Mouse (Mus musculus) retina, adult 2 months (tissue): Measurements from ENCODE around the gene Tor1a.

Experiments used
- DNase-seq: peaks from one replicate; pipeline ENCODE4 v3.0.0-alpha.2; 2012; ENCODE audit warnings: low read depth, low spot score

Tor1a gene

DNA sequence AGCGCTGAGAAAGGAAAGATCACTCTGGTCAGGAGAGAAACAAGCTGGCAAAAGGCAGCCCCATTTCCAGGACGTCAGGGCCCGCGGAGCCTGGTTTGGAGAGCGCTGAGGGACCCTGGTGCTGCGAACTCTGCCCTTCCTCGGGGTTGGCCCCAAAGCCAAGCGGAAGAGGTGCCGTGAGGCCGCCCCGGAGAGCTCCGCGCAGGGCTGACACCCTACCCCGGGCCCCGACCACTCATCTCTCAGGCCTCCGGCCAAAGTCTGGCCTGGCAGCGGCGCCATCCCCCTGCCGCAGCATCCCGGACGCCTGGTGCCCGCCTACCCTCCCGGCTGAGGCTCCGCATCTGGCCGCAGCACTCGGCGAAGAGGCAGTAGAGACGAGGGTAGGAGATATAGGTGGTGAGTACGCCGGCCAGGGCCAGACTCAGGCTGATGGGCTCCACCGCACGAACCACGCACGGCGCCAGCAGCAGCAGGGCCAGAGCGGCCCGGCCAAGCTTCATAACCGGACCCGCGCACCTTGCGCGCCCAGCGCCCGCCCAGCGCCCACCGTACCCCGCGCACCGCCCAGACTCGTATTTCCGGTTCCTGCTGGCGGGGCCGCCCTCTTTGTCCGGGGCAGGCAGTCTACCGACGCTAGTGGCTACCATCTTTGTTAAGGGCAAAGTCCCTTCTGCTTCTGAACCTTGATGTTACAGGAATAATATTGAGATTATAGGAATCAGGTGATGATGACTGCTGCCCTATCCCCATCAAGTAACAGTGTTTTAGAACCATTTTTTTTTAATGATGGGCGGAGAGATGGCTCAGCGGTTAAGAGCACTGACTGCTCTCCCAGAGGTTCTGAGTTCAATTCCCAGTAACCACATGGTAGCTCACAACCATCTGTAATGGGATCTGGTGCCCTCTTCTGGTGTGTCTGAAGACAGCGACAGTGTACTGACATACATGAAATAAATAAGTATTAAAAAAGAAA lies at the start of gene Tor1a:
Gene Tor1a, minus strand, starts transcription at position 582 of the 976 bp plus-strand sequence.
- DNase-seq = peak; percentile 78

DNA sequence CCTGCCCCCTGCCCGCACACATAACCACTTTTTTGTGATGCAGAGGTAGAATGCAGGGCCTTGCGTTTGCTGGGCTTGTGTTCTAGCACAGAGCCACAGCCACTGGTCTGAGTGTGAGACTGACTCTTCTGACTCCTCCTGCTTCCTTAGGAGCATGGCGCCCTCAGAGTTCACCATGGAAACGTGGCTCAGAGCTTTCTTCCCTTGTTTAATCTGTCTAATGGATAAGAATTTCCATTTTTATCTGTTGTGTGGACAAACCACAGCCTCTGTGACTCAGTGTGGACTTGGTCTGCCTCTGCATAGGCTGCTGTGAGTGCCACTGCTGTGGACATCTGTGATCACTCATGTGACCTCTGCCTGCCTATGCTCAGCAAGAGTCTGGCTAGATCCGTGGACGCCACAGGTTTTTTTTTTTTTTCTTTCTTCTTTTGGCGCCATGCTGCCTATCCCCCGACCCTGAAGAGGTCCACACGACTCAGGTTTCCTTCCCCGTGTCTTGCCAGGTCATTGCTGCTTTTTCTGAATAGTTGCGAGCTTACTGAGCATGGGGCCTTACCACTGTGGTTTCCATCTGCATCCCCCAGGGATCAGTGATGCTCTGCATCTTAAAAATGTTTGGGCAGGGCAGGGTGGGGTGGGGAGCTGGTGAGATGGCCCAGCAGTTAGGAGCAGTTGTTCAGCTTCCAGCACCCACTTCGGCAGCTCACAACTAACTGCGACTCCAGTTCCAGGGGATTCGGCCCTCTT lies 45.8 kb upstream of the Tor1a start:
- no peak for DNase-seq

DNA sequence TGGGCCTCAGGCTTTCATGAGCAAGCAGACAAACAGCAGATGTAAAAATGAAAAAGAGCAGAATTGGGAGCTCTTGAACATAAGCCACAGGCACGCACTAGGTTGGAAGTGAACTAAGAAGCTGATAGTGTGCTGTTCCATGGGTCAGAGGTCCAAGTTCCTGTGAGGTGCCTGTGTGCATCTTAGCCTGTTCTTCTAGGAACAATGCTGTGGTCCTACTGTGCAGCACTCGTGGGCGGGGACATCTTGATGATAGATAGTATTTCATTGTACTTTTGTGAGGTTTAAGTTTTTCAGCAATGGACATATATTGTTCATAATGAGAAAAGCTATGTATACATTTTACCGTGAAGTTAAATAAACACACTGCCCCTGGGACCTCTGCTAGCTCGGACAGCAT lies 39.5 kb upstream of the Tor1a start:
- no peak for DNase-seq

DNA sequence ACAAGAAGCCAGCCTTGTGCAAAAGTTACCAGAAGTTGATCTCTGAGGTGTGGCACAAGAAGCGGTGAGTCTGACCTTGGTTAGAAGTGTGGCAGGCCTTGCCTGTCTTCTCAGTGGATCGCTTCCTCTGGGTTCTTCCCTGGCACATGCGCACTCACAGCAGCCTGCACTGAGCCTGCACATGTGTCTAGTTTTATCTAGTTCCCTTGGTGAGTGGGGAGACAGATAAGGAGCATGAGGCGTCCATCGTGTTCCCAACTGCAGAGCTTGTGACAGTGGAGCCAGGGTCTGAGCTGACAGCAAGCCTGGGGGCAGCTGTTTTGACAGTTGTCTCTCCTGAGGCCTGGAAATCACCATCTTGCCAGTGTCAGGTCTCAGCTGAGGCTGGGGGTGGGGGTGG lies 38.7 kb upstream of the Tor1a start:
- DNase-seq = no peak

DNA sequence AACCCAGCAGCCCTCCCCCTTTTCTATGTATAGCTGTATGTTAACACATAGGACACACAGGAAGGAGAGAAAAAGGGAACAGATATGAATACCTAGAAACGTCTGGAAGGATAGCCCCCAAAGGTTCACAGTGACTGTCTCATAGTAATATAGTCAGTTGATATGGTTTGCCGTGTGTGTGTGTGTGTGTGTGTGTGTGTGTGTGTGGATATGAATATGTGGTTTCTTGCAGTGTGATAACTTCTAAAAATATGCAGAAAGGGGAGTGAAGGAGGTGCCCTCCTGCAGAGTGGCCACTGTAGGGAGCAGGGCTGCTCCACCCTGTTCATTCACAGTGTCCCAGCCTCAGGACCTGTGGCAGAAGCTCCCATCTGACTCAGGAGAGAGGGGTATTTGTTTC lies 37.7 kb upstream of the Tor1a start:
- no peak for DNase-seq

DNA sequence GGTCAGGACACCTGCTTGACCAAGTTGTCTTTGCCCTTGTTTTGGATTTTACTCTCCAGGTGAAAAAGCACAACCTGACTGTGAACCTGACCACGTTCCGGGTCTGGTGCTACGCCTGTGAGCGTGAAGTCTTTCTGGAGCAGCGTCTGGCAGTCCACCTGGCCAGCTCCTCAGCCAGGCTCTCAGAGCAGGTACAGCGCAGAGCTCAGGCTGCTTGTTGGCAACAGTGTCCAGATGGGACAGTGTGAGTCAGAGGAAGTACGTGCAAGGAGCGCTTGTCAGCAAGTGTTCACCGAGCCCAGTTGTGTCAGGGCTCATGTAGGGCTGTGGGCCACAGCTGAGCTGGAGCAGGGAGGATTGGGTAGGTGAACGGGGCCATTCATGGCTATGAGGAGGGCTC lies 35.1 kb upstream of the Tor1a start:
- DNase-seq = no peak

DNA sequence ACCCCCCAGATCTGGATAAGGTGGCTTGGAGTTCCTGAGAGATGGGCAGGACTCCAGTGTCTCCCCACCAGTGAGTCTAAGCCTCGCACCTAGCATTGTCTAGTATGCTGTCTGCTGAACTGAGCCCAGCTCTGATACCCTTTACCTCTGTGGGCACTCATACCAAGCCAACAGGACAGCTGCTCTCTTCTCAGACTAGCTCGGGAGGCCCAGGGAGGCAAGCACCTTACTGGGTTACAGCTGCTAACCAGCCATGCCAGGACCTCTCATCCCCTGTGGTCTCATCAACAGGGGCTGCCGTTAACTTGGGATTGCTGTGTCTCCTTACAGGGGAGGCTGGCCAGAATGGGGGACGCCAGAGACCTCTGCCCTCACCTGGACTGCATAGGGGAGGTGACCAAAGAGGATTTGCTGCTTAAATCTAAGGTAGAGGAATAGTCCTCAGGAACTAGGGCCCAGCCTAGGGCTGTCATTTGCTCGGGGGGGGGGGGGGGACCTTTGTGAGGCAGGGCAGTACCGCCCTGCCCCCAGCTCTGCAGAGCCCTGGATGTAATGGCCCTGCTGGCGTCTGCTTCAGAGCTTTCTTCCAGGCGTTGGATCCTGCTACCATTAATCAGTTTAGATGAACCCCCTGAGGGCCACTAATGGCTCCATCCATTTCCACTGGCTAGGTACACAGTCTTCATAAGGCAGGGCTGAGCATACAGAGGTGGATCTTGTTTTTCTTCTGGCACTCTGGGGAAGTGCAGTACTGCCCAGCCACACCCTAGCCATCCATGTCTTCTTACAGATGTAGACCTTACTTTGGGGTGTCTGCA lies 30.9 kb upstream of the Tor1a start:
- no peak for DNase-seq

DNA sequence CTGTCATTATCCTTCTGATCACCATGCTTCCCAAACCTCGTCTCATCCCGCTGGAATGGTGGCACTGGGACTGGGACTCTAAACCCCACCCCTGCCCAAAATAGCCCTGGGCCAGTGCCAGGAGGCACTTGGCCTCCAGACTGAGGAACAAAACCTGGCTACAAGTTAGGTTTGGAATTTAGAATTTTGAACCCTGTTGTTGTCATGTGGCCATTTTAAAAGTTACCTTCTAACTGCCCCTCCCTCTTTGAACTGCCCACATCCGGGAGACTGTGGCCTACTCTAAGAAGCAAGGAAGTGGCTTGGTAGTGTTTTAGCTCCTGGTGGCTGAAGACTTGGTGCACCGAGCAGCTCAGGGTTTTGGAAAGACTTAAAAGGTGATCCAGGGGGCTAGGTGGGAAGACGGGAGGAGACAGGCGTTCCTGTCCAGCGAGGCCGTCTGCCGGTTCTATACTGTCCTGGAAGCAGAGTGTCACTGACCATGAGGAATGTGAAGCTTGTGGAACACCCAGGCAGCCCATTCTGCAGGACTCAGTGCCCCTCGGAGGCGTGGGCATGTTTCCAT lies 27.8 kb upstream of the Tor1a start:
- DNase-seq = no peak

DNA sequence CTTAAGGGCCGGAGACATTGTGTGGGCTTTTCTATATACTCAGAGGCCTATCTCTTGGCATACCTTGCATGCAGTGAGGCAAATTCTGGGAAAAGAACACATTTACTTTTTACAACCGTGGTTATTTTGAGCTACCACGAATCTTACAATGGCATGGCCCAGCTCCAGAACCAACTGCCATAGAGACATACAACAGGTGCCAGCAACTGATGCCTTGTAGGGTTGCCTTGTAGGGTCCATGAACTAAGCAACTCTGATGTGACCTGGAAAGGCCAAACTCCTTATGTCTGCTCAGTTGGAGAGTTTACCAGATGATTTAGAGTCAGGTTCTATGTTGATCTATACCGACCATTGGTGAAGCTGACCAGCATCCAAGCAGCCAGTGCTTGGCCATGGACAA lies 27.1 kb upstream of the Tor1a start:
- DNase-seq = no peak

DNA sequence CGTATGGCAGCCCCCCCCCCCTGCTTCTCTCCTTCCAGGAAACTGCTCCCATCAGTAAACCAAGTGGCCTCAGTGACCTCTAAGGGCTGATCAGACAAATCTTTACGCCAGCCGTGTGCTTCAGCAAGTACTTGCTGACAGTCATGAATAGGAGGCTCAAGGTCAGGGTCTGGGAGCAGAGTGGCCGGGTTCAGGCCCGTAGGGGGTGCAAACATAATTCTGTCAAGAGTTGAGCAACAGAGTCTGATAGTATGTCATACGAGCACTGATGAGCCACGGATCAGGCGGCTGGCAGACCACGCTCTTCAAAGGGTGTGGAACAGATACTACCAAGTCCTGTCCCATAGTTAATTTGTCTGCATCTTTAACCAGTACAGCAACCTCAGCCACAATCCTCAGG lies 22.5 kb upstream of the Tor1a start:
- no peak for DNase-seq

DNA sequence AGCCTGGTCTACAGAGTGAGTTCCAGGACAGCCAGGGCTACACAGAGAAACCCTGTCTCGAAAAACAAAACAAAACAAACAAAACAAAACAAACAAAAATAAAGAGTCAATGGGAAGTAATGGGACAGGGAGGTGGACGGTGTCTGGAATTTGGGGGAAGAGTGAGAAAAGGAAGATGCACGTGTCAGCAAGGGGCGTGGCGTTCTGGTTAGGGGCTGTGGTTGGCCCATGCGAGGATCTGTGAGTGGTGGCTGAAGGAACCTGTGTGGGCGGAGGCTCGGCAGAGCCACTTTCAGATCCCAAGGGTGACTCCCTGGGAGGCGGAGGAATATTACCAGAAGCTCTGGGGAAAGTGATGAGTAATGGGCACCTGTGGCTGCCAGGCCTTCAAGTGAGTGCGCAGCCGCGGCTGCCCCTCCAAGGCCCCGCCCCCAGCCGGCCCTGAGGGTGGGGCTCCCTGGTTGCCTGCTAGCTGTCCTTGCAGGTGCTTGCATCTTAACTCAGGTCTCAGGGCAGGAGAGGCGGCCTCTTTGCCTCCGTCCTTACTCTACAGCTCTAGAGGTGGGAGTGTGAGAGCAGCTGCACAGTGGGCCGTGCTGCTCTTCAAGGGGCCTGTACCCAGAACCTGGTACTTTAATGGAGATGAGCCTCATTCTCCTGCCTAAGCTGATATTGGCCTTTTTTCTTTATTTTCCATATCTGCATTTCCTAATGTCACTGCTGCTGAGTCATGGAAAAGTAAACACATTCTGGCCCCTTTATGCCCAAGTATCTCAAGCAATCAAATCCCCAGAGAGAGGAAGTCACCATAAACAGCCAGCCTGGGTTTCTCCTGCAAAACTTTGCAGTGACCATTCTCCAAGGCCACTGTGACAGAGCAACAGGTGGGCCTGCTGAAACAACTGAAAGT lies 17.6 kb upstream of the Tor1a start:
- DNase-seq = no peak

DNA sequence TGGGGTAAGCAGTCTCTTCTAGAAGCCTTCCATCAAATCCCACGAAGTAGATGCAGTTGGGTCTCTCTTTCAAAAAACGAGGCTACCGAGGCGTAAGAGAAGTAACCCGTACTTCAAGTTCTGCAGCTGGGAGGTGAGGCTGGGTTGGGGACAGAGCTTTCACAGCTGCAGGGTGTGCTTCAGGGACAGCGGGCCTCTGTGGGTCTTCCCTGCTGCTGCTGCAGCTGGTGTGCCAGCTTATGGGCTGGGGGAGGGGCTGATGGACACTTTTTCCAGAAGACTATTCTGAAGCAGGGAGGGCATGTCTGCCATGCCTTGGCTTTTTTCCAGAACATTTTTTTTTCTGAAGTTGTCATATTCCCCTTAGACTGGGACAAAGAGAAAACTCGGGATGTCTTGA lies 15.3 kb upstream of the Tor1a start:
- DNase-seq = no peak

DNA sequence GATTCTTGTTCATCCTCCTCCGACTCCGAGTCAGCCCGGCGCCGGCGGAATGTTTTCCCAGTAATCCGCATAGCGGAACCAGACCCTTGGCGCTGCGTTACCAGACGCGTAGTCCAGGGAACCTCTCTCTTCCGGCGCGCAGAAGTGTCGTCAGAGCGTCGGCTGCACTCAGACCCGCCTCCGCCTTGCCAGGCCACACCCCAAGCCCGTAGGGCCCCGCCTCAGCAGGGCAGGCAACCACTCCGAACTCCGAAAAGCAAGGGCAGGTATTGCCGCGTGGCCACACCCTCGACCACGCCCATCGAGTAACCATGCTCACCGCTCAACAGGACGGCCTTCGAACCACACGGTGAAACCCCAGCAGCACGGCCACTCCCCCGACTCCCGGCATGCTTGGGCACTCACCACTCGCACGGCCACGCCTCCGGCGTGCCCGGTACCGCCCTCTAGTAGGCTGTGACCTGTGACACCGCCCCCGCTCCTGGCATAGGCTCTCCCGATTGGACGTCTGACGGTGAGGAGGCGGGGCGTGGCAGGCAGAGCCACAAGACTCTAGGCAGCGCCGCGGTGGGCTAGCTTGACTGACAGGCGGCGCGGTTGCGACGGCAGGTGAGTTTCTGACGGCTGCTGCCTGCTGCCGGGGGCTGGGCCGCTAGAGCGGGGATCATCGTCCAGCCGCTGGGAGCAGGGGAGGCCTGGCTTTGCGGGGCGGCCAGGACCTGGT lies 14.2 kb upstream of the Tor1a start, which contains the start of the genes BC005624 and Usp20:
Gene BC005624, minus strand, starts transcription at position 412 of the 724 bp plus-strand sequence.
Gene Usp20, plus strand, starts transcription at position 490 of the 724 bp plus-strand sequence.
- DNase-seq = peak; percentile 99

DNA sequence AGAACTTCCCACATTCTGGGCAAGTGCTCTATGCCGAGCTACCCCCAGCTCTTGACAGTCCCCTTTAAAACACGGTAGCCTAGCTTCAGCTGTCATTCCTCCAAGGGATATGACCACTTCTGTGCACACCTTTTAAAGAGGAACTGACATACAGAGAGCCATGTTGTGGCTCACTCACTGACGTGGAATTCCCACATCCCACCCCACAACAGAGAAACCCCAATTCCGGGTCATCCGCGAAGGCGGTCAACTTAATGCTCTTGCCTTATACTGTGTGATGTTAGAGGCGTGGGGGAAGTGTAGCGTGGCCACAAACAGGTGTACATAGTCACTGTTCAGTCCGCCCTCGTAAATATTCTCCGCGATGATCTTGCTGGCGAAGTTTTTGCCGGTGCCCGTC lies 907 bp downstream of the Tor1a start:
- no peak for DNase-seq

DNA sequence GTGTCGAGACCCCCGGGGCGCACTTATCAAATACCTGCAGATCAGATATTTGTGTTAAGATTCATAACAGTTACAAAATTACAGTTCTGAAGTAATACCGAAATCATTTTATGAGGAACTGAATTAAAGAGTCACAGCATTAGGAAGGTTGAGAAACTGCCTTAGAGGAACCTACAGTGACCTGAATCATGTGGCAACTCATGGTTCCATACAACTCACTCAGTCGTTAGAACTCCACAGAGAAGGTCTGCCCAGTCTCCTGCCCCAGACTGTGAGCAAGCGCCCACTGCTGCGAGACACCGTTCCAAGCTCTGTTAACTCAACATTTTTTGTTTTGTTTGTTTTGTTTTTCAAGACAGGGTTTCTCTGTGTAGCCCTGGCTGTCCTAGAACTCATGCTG lies 2.1 kb downstream of the Tor1a start:
- no peak for DNase-seq

DNA sequence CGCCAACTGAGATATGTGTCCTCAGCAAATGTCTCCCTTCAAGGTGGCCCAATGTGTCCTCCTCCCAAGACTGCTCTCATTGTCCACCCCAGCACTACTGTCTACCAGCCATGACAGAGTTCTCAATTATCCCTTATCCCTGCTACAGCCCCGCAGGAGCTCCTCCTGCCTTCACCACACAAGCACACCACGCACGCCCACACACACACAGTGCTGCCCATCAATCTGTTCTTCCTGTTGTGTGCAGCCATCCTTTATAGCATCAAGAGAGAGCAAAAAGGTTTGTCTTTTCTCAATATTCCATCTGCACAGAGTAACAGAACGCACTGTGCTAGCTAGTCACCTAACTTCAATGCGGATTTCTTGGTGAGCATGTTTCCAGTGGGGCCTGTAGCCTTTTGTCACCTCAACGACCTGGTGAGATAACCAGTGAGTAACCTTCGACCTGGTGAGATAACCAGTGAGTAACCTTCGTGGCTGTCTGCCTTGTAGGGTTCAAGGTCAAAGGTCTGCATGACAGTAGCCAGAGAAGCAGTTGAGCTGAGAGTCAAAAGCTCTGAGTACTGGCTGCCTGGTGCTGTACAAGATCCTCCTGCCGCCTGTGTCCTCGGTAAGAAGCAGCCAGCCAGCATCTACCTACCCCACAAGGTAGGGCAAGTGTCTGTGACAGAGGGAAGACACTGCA lies 5.0 kb downstream of the Tor1a start:
- no peak for DNase-seq

DNA sequence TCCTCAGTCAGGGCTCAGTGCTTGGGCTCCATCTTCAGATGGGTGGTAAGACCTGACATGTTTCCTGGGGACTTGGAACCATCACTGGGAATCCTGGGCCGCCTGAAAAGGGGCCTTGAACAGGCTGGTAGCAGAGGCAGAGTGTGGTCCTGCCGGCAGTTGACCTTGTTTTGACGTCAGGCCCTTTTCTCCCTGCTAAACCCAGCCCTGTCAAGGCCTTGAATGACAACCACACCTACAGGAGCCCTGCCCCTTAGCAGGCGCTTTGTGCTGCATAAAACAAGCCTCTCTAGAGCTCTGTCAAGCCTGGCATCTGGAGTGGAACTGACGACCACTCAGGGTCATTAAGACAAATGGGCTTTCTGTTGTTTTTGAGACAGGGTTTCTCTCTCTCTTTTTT lies 7.9 kb downstream of the Tor1a start:
- no peak for DNase-seq

DNA sequence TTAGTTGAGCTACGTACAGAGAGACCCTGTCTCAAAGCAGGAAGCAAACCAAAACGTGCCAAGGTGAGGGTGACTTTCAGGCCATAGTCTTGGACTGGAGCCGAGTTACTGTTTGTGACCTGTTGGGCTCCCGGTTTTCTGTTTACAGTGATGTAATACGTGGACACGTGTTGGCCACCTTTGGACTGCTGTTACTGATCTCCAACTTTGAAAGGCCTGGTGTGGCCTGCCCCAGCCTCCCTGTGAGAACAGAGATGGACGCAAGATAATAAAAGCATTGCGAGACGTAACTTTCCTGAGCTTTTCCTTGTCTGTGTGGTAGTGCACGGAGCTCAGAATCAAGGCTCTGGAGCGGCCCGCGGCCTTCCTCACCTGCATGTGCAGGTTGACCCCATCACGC lies 9.0 kb downstream of the Tor1a start:
- DNase-seq = no peak

DNA sequence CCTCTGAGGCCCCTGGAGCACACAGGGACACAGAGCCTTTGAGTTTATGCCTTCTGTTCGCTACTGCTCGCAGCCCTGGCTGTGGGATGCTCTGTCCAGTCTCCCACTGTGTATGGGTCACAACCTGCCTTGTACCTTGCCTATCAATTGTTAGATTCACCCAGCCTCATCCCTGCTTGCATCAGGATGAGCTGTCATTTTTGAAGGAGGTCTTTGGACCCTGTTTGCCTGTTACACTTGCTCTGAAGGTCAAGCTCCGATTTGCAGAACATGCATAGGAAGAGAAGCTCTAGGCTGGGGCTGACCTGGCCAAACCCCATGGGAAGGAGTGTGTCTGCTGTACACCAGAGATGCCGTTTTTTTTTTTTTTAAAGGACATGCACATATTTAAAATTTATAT lies 10.2 kb downstream of the Tor1a start:
- DNase-seq = no peak
